In the genomic region with DNA sequence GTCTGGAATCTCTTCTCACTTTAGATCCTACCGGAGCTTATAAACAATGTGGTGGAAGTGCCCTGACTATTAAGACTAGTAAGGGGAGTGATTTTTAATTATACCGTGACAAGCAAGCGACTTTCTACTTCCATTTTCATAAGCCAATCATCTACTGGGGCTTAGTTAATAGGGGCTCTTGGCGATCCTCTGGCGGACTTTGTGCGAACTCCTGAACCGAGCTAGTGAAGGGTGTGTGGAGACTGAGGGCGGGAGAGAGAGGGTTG, we compare ENCODE assay signal across 9 mouse cellular contexts. TPM values are rescaled to one million over a fixed set of nuclear protein-coding genes. Genes with fewer than 3 reads are reported as not detected.
DNase-seq lines count a peak whose midpoint lies in the region; ATAC-seq and TF ChIP-seq lines count a peak whose summit lies in the region.
"Had no signal": no experiment of that assay in that cellular context is flagged by ENCODE, and none has a peak within 500 bp of the region (broad histone marks: within the 10 kb centered on the region; RNA-seq: fewer than 3 reads in every experiment).

No protein-coding gene starts in this region.

- peak overlapping the region; percentile 48 for H3K4me2 ChIP-seq in heart, postnatal 0 days (ENCODE audit: low read depth, low read length)
- peak overlapping the region; percentile 88 for H3K4me2 ChIP-seq in embryonic facial prominence, embryonic 11.5 days (ENCODE audit: low read depth, low read length)
- peak overlapping the region; percentile 83 for H3K4me2 ChIP-seq in hindbrain, embryonic 16.5 days (ENCODE audit: low read length)
- peak overlapping the region; percentile 74 for H3K4me2 ChIP-seq in midbrain, embryonic 16.5 days (ENCODE audit: low read length)

- no peaks in the 10 kb centered on the region for H3K36me3 ChIP-seq in heart, postnatal 0 days (replicated peaks; ENCODE audit: control insufficient read depth, insufficient read depth, low read length)
- H3K36me3 ChIP-seq in embryonic facial prominence, embryonic 11.5 days (replicated peaks; ENCODE audit: control insufficient read depth, insufficient read depth, low read depth, low read length): no peaks in the 10 kb centered on the region
- no peaks in the 10 kb centered on the region for H3K36me3 ChIP-seq in hindbrain, embryonic 16.5 days (ENCODE audit: control insufficient read depth, insufficient read depth, low read length)
- H3K36me3 ChIP-seq in midbrain, embryonic 16.5 days (ENCODE audit: control insufficient read depth, insufficient read depth, low read length): no peaks in the 10 kb centered on the region

- no peak for ATAC-seq in heart, postnatal 0 days (ENCODE audit: insufficient read depth, low read depth)
- ATAC-seq in embryonic facial prominence, embryonic 11.5 days (replicated peaks; ENCODE audit: insufficient number of reproducible peaks, low FRiP score, low TSS enrichment, low read depth): peak; percentile 90
- ATAC-seq in hindbrain, embryonic 16.5 days: no peak; the same call in 1 of the 2 replicates
- ATAC-seq in midbrain, embryonic 16.5 days: peak; percentile 79
- ATAC-seq in monocyte, adult 5-6 weeks (replicated peaks; ENCODE audit: insufficient number of reproducible peaks, low FRiP score, low TSS enrichment, poor library complexity, severe bottlenecking): no peak

- no peak overlapping the region for H3K27ac ChIP-seq in heart, postnatal 0 days (ENCODE audit: low read depth)
- H3K27ac ChIP-seq in embryonic facial prominence, embryonic 11.5 days (replicated peaks; ENCODE audit: low read depth, low read length): no peak overlapping the region
- no peak overlapping the region for H3K27ac ChIP-seq in hindbrain, embryonic 16.5 days (ENCODE audit: low read depth, low read length)
- peak overlapping the region; percentile 68; the same call in 1 of the 2 replicates for H3K27ac ChIP-seq in midbrain, embryonic 16.5 days (ENCODE audit: low read length)

- H3K9me3 ChIP-seq in heart, postnatal 0 days (replicated peaks; ENCODE audit: control insufficient read depth, low read length): no peaks in the 10 kb centered on the region
- H3K9me3 ChIP-seq in embryonic facial prominence, embryonic 11.5 days (replicated peaks; ENCODE audit: control insufficient read depth, low read length): no peaks in the 10 kb centered on the region
- no peaks in the 10 kb centered on the region for H3K9me3 ChIP-seq in hindbrain, embryonic 16.5 days (ENCODE audit: control insufficient read depth, low read length)
- H3K9me3 ChIP-seq in midbrain, embryonic 16.5 days (replicated peaks; ENCODE audit: control insufficient read depth, low read length, poor library complexity, severe bottlenecking): no peaks in the 10 kb centered on the region

- intact Hi-C loops in heart, postnatal 25 days (cut with DNase I): no loop called here

- 0 out of 2 replicates have a peak, but pooled peaks cover 3% of the 10 kb centered on the region for H3K4me1 ChIP-seq in heart, postnatal 0 days (ENCODE audit: control insufficient read depth, insufficient read depth)
- H3K4me1 ChIP-seq in embryonic facial prominence, embryonic 11.5 days (ENCODE audit: control insufficient read depth, insufficient read depth, low read length): peaks cover 2% of the 10 kb centered on the region; the same call in 1 of the 2 replicates
- H3K4me1 ChIP-seq in hindbrain, embryonic 16.5 days (ENCODE audit: control insufficient read depth, insufficient read depth, low read depth, low read length): peaks cover 7% of the 10 kb centered on the region
- H3K4me1 ChIP-seq in midbrain, embryonic 16.5 days (ENCODE audit: control insufficient read depth, insufficient read depth, low read length): peaks cover 10% of the 10 kb centered on the region

- WGBS in heart, postnatal 0 days: 0% methylated on average over 8 of the region's 8 CpGs
- under 1% methylated on average over 8 of the region's 8 CpGs for WGBS in embryonic facial prominence, embryonic 11.5 days
- 1% methylated on average over 8 of the region's 8 CpGs for WGBS in hindbrain, embryonic 16.5 days
- WGBS in midbrain, embryonic 16.5 days: under 1% methylated on average over 8 of the region's 8 CpGs

- TF ChIP-seq CTCF in heart, postnatal 0 days (IDR thresholded peaks at IDR 0.05; ENCODE audit: low read depth): no peak

- peak overlapping the region; percentile 44 for H3K4me3 ChIP-seq in heart, postnatal 0 days (ENCODE audit: low read depth, low read length)
- H3K4me3 ChIP-seq in embryonic facial prominence, embryonic 11.5 days (ENCODE audit: low read depth, low read length): peak overlapping the region; percentile 43
- peak overlapping the region; percentile 44 for H3K4me3 ChIP-seq in hindbrain, embryonic 16.5 days (ENCODE audit: low read length)
- H3K4me3 ChIP-seq in midbrain, embryonic 16.5 days (ENCODE audit: low read depth, low read length): peak overlapping the region; percentile 41

- peaks cover 81% of the 10 kb centered on the region for H3K27me3 ChIP-seq in heart, postnatal 0 days (ENCODE audit: control insufficient read depth, insufficient read depth, low read length)
- H3K27me3 ChIP-seq in embryonic facial prominence, embryonic 11.5 days (ENCODE audit: control insufficient read depth, insufficient read depth, low read length): peaks cover 31% of the 10 kb centered on the region
- H3K27me3 ChIP-seq in hindbrain, embryonic 16.5 days (replicated peaks; ENCODE audit: control insufficient read depth, insufficient read depth, low read length): peaks cover 36% of the 10 kb centered on the region
- H3K27me3 ChIP-seq in midbrain, embryonic 16.5 days (ENCODE audit: control insufficient read depth, insufficient read depth, low read depth, low read length): peaks cover 41% of the 10 kb centered on the region
- H3K27me3 ChIP-seq: CH12.LX had no signal

- no peak overlapping the region for H3K9ac ChIP-seq in heart, postnatal 0 days (replicated peaks; ENCODE audit: low read depth, low read length)
- H3K9ac ChIP-seq in embryonic facial prominence, embryonic 11.5 days (replicated peaks; ENCODE audit: low read length): no peak overlapping the region
- H3K9ac ChIP-seq in hindbrain, embryonic 16.5 days (ENCODE audit: low read depth, low read length): no peak overlapping the region
- H3K9ac ChIP-seq in midbrain, embryonic 16.5 days (ENCODE audit: low read depth, low read length): no peak overlapping the region

- no peak for DNase-seq in heart, postnatal 0 days (ENCODE audit: low spot score)
- no peak for DNase-seq in heart, postnatal 25 days (ENCODE audit: low spot score)
- DNase-seq in embryonic facial prominence, embryonic 11.5 days (ENCODE audit: low spot score): no peak
- no peak for DNase-seq in embryo, embryonic 9.5 days (ENCODE audit: extremely low spot score)
- DNase-seq in cerebellum, adult 9-11 months: no peak

- no peak for TF ChIP-seq EP300 in heart, postnatal 0 days (IDR thresholded peaks at IDR 0.05; ENCODE audit: low read depth)

RNA-seq across cellular contexts. Expression of a gene that starts 15.8 kb away (rescaled TPM):
- not detected in 2 replicates for total RNA-seq in heart, postnatal 0 days (2014; rRNA removed; ENCODE audit: low replicate concordance)
- not detected in 2 replicates for polyA plus RNA-seq in heart, postnatal 0 days (2015; fragmentation: Nextera tagmentation; extraction: Ambion mirVana)
- not detected for total RNA-seq in heart, postnatal 25 days (2021)
- polyA plus RNA-seq in embryonic facial prominence, embryonic 11.5 days (2014; fragmentation: Nextera tagmentation; extraction: Ambion mirVana): 0.10 TPM in 1 of 2 replicates, not detected in the other
- polyA plus RNA-seq in hindbrain, embryonic 16.5 days (2015; fragmentation: Nextera tagmentation; extraction: Ambion mirVana): 0.12 TPM in 1 of 2 replicates, not detected in the other
- polyA plus RNA-seq in midbrain, embryonic 16.5 days (2015; fragmentation: Nextera tagmentation; extraction: Ambion mirVana): 0.10 TPM in 1 of 2 replicates, not detected in the other
- total RNA-seq in monocyte, adult 5-6 weeks (2017): not detected in 3 replicates
- total RNA-seq: CH12.LX had no signal

RNA-seq across cellular contexts. Expression of a gene that starts 18.3 kb away (rescaled TPM):
- total RNA-seq in heart, postnatal 0 days (2014; rRNA removed; ENCODE audit: low replicate concordance): not detected in 2 replicates
- not detected in 2 replicates for polyA plus RNA-seq in heart, postnatal 0 days (2015; fragmentation: Nextera tagmentation; extraction: Ambion mirVana)
- not detected for total RNA-seq in heart, postnatal 25 days (2021)
- polyA plus RNA-seq in embryonic facial prominence, embryonic 11.5 days (2014; fragmentation: Nextera tagmentation; extraction: Ambion mirVana): 3.7 and 5.0 TPM in 2 replicates
- 1.8 TPM in 1 of 2 replicates, not detected in the other for polyA plus RNA-seq in hindbrain, embryonic 16.5 days (2015; fragmentation: Nextera tagmentation; extraction: Ambion mirVana)
- polyA plus RNA-seq in midbrain, embryonic 16.5 days (2015; fragmentation: Nextera tagmentation; extraction: Ambion mirVana): 1.7 and 2.5 TPM in 2 replicates
- total RNA-seq in monocyte, adult 5-6 weeks (2017): not detected in 3 replicates
- total RNA-seq: CH12.LX had no signal

Comparison
In these comparisons a context has a peak if more than half of its experiments do, and no peak if none do; other contexts are left out.
1. ATAC-seq: peak in embryonic facial prominence, embryonic 11.5 days (single experiment) and midbrain, embryonic 16.5 days (single experiment); none in heart, postnatal 0 days (single experiment), hindbrain, embryonic 16.5 days (single experiment) and monocyte, adult 5-6 weeks (single experiment).
2. Peak in every context shown above with its lines, with median percentiles within 50 percentile points of each other: H3K4me2 ChIP-seq and H3K4me3 ChIP-seq.